Mouse (Mus musculus) heart, embryonic 13.5 days (tissue): ENCODE measurements around the gene Calm3. TPM values are rescaled to one million over a fixed set of nuclear protein-coding genes. Genes with fewer than 3 reads are reported as not detected.

Experiments used
- ATAC-seq: fragments of 200-750 bp; cut with Nextera tagmentation; 2 replicates; pipeline ENCODE4 v1.8.0; 2017; ENCODE audit warnings: moderate TSS enrichment; ENCODE audit not compliant: insufficient number of reproducible peaks, low FRiP score, low TSS enrichment; ENCODE audit errors: extremely low read depth
- H3K27ac ChIP-seq: fragments of 300-500 bp; sonication (generic); replicated peaks from 2 replicates; pipeline ENCODE4 v1.5.1; 2015; ENCODE audit warnings: moderate library complexity, mild to moderate bottlenecking, inconsistent platforms
- H3K27me3 ChIP-seq: fragments of 300-500 bp; sonication (generic); replicated peaks from 2 replicates; pipeline ENCODE4 v1.6.1; 2015; ENCODE audit warnings: mild to moderate bottlenecking, inconsistent platforms
- H3K36me3 ChIP-seq: fragments of 300-500 bp; sonication (generic); 2 replicates; pipeline ENCODE4 v1.6.1; 2015; ENCODE audit warnings: mild to moderate bottlenecking, inconsistent platforms
- H3K4me1 ChIP-seq: fragments of 300-500 bp; sonication (generic); 2 replicates; pipeline ENCODE4 v1.6.1; 2015; ENCODE audit warnings: inconsistent platforms
- H3K4me2 ChIP-seq: fragments of 300-500 bp; sonication (generic); 2 replicates; pipeline ENCODE4 v1.6.1; 2015; ENCODE audit warnings: inconsistent platforms, mild to moderate bottlenecking, moderate library complexity
- H3K4me3 ChIP-seq: fragments of 300-500 bp; sonication (generic); 2 replicates; pipeline ENCODE4 v1.5.1; 2015; ENCODE audit warnings: moderate library complexity, mild to moderate bottlenecking, inconsistent platforms
- H3K9ac ChIP-seq: fragments of 300-500 bp; sonication (generic); 2 replicates; pipeline ENCODE4 v1.6.1; 2015; ENCODE audit warnings: inconsistent platforms, mild to moderate bottlenecking, moderate library complexity
- H3K9me3 ChIP-seq: fragments of 300-500 bp; sonication (generic); 2 replicates; pipeline ENCODE4 v1.6.1; 2016; ENCODE audit warnings: inconsistent platforms
- WGBS: fragments of 180-500 bp; shearing (Covaris S2); methylation state at CpG from one replicate; pipeline ENCODE4 v1.1.7; 2015; ENCODE audit warnings: mixed read lengths; 5-methylcytosine and 5-hydroxymethylcytosine counted together
- polyA plus RNA-seq: library from polyadenylated mRNA; unstranded; fragments of >200 nt; fragmentation: Nextera tagmentation; extraction: Ambion mirVana; gene quantifications from 2 replicates; pipeline ENCODE4 v1.2.1, GENCODE M21; 2015

The Calm3 gene
- polyA plus RNA-seq, 1 experiment from 2014 or later: 85.5 TPM

- H3K27ac ChIP-seq: no peak overlapping the region
- no peaks in the 10 kb centered on the region for H3K9me3 ChIP-seq
- WGBS: 40% methylated on average over 16 of the region's 16 CpGs
- H3K4me1 ChIP-seq: peaks cover 2% of the 10 kb centered on the region; the same call in 1 of the 2 replicates
- peak overlapping the region; percentile 21 for H3K4me3 ChIP-seq
- no peaks in the 10 kb centered on the region for H3K27me3 ChIP-seq
- peak; percentile 62; the same call in 1 of the 2 replicates for ATAC-seq
- peaks cover 74% of the 10 kb centered on the region for H3K36me3 ChIP-seq
- peak overlapping the region; percentile 42 for H3K4me2 ChIP-seq
- H3K9ac ChIP-seq: no peak overlapping the region
Measured at GRCm38 (mm10) chr7:16869497-16869896, 54.4 kb downstream of the Calm3 start.

DNA sequence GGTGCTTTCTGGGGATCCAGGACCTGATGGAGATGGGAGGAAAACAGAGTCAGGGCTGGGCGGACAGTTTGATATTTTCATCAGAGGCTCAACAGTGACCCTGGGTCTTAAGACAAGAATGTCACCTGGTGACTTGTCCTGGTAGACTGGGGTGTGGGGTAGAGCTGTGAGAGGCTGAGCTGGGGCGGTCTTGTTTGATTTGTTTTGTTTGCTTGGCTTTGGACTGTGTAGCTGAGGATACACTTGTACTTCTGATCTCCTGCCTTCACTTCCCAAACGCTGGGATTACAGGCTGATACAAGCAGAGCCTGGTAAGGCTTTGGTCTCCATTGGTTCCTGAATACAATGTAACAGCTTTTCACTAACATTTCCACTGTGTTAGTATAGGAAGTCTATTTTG is 56.4 kb downstream of the Calm3 start:
- H3K27ac ChIP-seq: no peak overlapping the region
- H3K4me3 ChIP-seq: no peak overlapping the region
- H3K9ac ChIP-seq: no peak overlapping the region
- no peak for ATAC-seq
- 68% methylated on average over 3 of the region's 3 CpGs for WGBS
- H3K27me3 ChIP-seq: no peaks in the 10 kb centered on the region
- no peak overlapping the region for H3K4me2 ChIP-seq
- H3K4me1 ChIP-seq: no peaks in the 10 kb centered on the region
- H3K9me3 ChIP-seq: no peaks in the 10 kb centered on the region
- peaks cover 93% of the 10 kb centered on the region for H3K36me3 ChIP-seq

Other genes starting within 250 kb of the Calm3 start
- 0.48 TPM in 2 replicates for gene Ceacam15, start 248.4 kb downstream of the Calm3 start, polyA plus RNA-seq
- gene Ceacam9, start 202.2 kb downstream of the Calm3 start, polyA plus RNA-seq: not detected in 2 replicates
- gene Ap2s1, start 185.7 kb downstream of the Calm3 start, polyA plus RNA-seq: 210 and 235 TPM in 2 replicates
- 35.2 and 37.8 TPM in 2 replicates for gene Slc1a5, start 142.8 kb downstream of the Calm3 start, polyA plus RNA-seq
- 81.1 and 82.5 TPM in 2 replicates for gene Strn4, start 108.2 kb downstream of the Calm3 start, polyA plus RNA-seq
- 31.9 and 33.3 TPM in 2 replicates for gene Fkrp, start 107.4 kb downstream of the Calm3 start, polyA plus RNA-seq
- 9.6 and 11.1 TPM in 2 replicates for gene Prkd2, start 81.2 kb downstream of the Calm3 start, polyA plus RNA-seq
- 4.6 and 4.7 TPM in 2 replicates for gene Dact3, start 48.8 kb downstream of the Calm3 start, polyA plus RNA-seq
- 4.5 and 4.9 TPM in 2 replicates for gene Gng8, start 32.3 kb downstream of the Calm3 start, polyA plus RNA-seq
- 0.32 and 0.59 TPM in 2 replicates for gene Ptgir, start 17.6 kb downstream of the Calm3 start, polyA plus RNA-seq
- 4.0 and 4.1 TPM in 2 replicates for gene Pnmal2, start 20.6 kb upstream of the Calm3 start, polyA plus RNA-seq
- 0.11 and 0.15 TPM in 2 replicates for gene Pnmal1, start 35.6 kb upstream of the Calm3 start, polyA plus RNA-seq
- 0.09 and 0.14 TPM in 2 replicates for gene Gm42372, start 59.0 kb upstream of the Calm3 start, polyA plus RNA-seq
- 25.5 and 25.8 TPM in 2 replicates for gene Ccdc8, start 68.6 kb upstream of the Calm3 start, polyA plus RNA-seq
- gene Ppp5c, start 103.8 kb upstream of the Calm3 start, polyA plus RNA-seq: 82.3 and 94.0 TPM in 2 replicates
- 26.7 and 26.8 TPM in 2 replicates for gene Hif3a, start 138.3 kb upstream of the Calm3 start, polyA plus RNA-seq
- gene Psg16, start 149.9 kb upstream of the Calm3 start, polyA plus RNA-seq: 0.10 TPM in 1 of 2 replicates, not detected in the other
- gene Ceacam3, start 226.2 kb upstream of the Calm3 start, polyA plus RNA-seq: not detected in 2 replicates